8 mouse cellular contexts compared by ENCODE assay signal in the genomic region with DNA sequence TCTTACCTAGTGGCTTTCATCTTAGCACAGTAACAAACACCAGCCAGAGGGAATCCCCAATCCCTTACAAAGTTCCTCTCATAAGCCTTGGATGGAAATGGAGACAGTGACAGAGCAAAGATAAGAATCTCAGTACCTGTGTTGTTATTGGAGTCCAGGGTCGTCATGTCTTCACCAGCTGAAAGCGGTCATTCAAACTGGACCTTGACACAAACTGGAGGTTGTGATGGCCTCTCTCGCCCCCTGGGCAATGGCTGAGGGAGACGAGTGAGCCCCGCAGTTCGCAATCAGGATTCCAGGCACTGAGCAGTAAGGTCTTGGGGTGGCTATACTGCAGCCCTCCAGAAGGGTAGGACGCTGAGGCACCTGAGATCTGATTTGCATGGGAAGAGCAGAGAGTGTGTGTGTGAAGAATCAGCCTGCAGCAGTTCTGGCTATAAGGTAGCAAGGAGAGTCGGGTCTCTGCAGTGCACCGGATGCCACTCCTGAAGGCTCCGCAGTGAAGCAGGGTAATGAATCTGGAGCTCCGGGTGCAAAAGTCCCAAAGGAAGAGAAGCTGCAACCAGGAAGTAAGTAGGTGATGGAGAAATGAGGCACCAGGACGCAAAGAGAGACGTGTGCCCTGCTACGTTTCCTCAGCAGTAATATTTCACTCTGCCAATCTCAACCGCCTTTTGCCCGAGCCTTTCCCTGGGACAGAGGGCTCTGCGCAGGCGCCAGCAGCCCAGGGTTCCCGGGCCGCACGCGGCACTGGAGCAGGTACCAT. TPM values are rescaled to one million over a fixed set of nuclear protein-coding genes. Genes with fewer than 3 reads are reported as not detected.
DNase-seq lines count a peak whose midpoint lies in the region; ATAC-seq and TF ChIP-seq lines count a peak whose summit lies in the region.

A gene (minus strand): TSS at position 752 of the 766 bp plus-strand sequence.

- H3K9ac ChIP-seq in heart, embryonic 12.5 days = peak within 1 kb of the TSS; percentile 66
- peak within 1 kb of the TSS; percentile 64 for H3K9ac ChIP-seq in neural tube, embryonic 13.5 days

- TF ChIP-seq CTCF in cortical plate, adult 2 months (IDR thresholded peaks at IDR 0.05; ENCODE audit: extremely low read depth, insufficient read depth, low read length) = no peak

- no peak for DNase-seq in left cerebral cortex, postnatal 10 days (ENCODE audit: extremely low spot score in 1 of 2, low spot score in 2 of 2)
- no peak for DNase-seq in frontal cortex, postnatal 36 days (ENCODE audit: low spot score in 2 of 2)
- no peak for DNase-seq in natural killer cell, adult 2 months (ENCODE audit: low spot score in 2 of 2)

- WGBS in heart, embryonic 12.5 days = under 1% methylated on average over 22 of the region's 22 CpGs
- WGBS in neural tube, embryonic 13.5 days = 1% methylated on average over 22 of the region's 22 CpGs

- peaks cover 93% of the 10 kb centered on the region for H3K4me1 ChIP-seq in megakaryocyte, embryonic 14.5 days
- H3K4me1 ChIP-seq in cortical plate, adult 2 months (ENCODE audit: control insufficient read depth, insufficient read depth, low read length) = peaks cover 3% of the 10 kb centered on the region; the same call in 1 of the 2 replicates
- peaks cover 75% of the 10 kb centered on the region for H3K4me1 ChIP-seq in heart, embryonic 12.5 days (replicated peaks)
- H3K4me1 ChIP-seq in neural tube, embryonic 13.5 days (replicated peaks) = peaks cover 54% of the 10 kb centered on the region

- H3K9me3 ChIP-seq in megakaryocyte, embryonic 14.5 days = no peaks in the 10 kb centered on the region
- H3K9me3 ChIP-seq in heart, embryonic 12.5 days (replicated peaks) = no peaks in the 10 kb centered on the region
- no peaks in the 10 kb centered on the region for H3K9me3 ChIP-seq in neural tube, embryonic 13.5 days

- no peak for ATAC-seq in megakaryocyte, adult 5-6 weeks (ENCODE audit: poor library complexity, severe bottlenecking)
- no peak for ATAC-seq in heart, embryonic 12.5 days (ENCODE audit: insufficient number of reproducible peaks, low FRiP score)
- ATAC-seq in neural tube, embryonic 13.5 days (ENCODE audit: low read depth) = peak; percentile 34; the same call in 1 of the 2 replicates

- H3K36me3 ChIP-seq in megakaryocyte, embryonic 14.5 days (replicated peaks; ENCODE audit: low read length) = peaks cover 26% of the 10 kb centered on the region
- peaks cover 20% of the 10 kb centered on the region for H3K36me3 ChIP-seq in heart, embryonic 12.5 days
- H3K36me3 ChIP-seq in neural tube, embryonic 13.5 days = peaks cover 19% of the 10 kb centered on the region

- peak within 1 kb of the TSS; percentile 85 for H3K4me2 ChIP-seq in heart, embryonic 12.5 days
- peak within 1 kb of the TSS; percentile 78 for H3K4me2 ChIP-seq in neural tube, embryonic 13.5 days

- no peaks in the 10 kb centered on the region for H3K27me3 ChIP-seq in megakaryocyte, embryonic 14.5 days (replicated peaks)
- H3K27me3 ChIP-seq in heart, embryonic 12.5 days (replicated peaks) = no peaks in the 10 kb centered on the region
- H3K27me3 ChIP-seq in neural tube, embryonic 13.5 days = no peaks in the 10 kb centered on the region

- intact Hi-C loops in left cerebral cortex, postnatal 10 days (cut with DNase I) = loop anchor here (1.0 kb wide), 1 partner anchor 9 kb away; no protein-coding TSS in a partner anchor

- peak; percentile 99 for TF ChIP-seq POLR2A in cortical plate, adult 2 months (IDR thresholded peaks at IDR 0.05; ENCODE audit: extremely low read depth, insufficient read depth, low read length)

- peak within 1 kb of the TSS; percentile 92 for H3K4me3 ChIP-seq in megakaryocyte, embryonic 14.5 days (replicated peaks)
- peak within 1 kb of the TSS; percentile 99 for H3K4me3 ChIP-seq in cortical plate, adult 2 months (ENCODE audit: insufficient read depth, low read length)
- H3K4me3 ChIP-seq in heart, embryonic 12.5 days = peak within 1 kb of the TSS; percentile 53
- H3K4me3 ChIP-seq in neural tube, embryonic 13.5 days = peak within 1 kb of the TSS; percentile 40

- peak within 1 kb of the TSS; percentile 99 for H3K27ac ChIP-seq in cortical plate, adult 2 months (ENCODE audit: insufficient read depth, low read length)
- H3K27ac ChIP-seq in heart, embryonic 12.5 days (ENCODE audit: poor library complexity, severe bottlenecking) = peak within 1 kb of the TSS; percentile 97
- peak within 1 kb of the TSS; percentile 67 for H3K27ac ChIP-seq in neural tube, embryonic 13.5 days (replicated peaks)

RNA-seq across cellular contexts. Expression of the gene that starts here (rescaled TPM):
- polyA plus RNA-seq in megakaryocyte, embryonic 14.5 days (2012; ENCODE audit: insufficient read depth, low replicate concordance) = 5.6 and 22.1 TPM in 2 replicates
- 0.11 and 0.25 TPM in 2 replicates for total RNA-seq in megakaryocyte, adult 5-6 weeks (2015)
- 0.12 and 0.37 TPM in 2 replicates for total RNA-seq in megakaryocyte, adult 5-6 weeks (2017)
- polyA plus RNA-seq in cortical plate, adult 2 months (2012; rRNA removed) = 153 and 156 TPM in 2 replicates
- polyA plus RNA-seq in heart, embryonic 12.5 days (2016; fragmentation: Nextera tagmentation; extraction: Ambion mirVana) = 6.4 TPM in 2 replicates
- total RNA-seq in left cerebral cortex, postnatal 10 days (2021) = 10 to 100 TPM; 63.3 to 70.5 TPM
- 3.4 and 3.6 TPM in 2 replicates for polyA plus RNA-seq in neural tube, embryonic 13.5 days (2015; fragmentation: Nextera tagmentation; extraction: Ambion mirVana)

Comparison
In these comparisons a context has a peak if more than half of its experiments do, and no peak if none do; other contexts are left out.
1. RNA of the gene that starts here (total RNA-seq): 63.3 to 70.5 TPM in left cerebral cortex, postnatal 10 days; 0.11 to 0.37 TPM in megakaryocyte, adult 5-6 weeks; every median in the first group is over 10 times any median in the second.
2. H3K4me3 ChIP-seq: peak in every context shown above with its lines; median percentile 99 in cortical plate, adult 2 months; 92 in megakaryocyte, embryonic 14.5 days; 53 in heart, embryonic 12.5 days; 40 in neural tube, embryonic 13.5 days.
3. Peak in every context shown above with its lines, with median percentiles within 50 percentile points of each other: H3K27ac ChIP-seq.